Mouse (Mus musculus): Measurements from ENCODE around the gene Hs3st5. TPM values are rescaled to one million over a fixed set of nuclear protein-coding genes. Genes with fewer than 3 reads are reported as not detected.

The Hs3st5 gene
- 15.3 and 17.5 TPM in 2 replicates for polyA plus RNA-seq (2015; fragmentation: Nextera tagmentation; extraction: Ambion mirVana)

DNA sequence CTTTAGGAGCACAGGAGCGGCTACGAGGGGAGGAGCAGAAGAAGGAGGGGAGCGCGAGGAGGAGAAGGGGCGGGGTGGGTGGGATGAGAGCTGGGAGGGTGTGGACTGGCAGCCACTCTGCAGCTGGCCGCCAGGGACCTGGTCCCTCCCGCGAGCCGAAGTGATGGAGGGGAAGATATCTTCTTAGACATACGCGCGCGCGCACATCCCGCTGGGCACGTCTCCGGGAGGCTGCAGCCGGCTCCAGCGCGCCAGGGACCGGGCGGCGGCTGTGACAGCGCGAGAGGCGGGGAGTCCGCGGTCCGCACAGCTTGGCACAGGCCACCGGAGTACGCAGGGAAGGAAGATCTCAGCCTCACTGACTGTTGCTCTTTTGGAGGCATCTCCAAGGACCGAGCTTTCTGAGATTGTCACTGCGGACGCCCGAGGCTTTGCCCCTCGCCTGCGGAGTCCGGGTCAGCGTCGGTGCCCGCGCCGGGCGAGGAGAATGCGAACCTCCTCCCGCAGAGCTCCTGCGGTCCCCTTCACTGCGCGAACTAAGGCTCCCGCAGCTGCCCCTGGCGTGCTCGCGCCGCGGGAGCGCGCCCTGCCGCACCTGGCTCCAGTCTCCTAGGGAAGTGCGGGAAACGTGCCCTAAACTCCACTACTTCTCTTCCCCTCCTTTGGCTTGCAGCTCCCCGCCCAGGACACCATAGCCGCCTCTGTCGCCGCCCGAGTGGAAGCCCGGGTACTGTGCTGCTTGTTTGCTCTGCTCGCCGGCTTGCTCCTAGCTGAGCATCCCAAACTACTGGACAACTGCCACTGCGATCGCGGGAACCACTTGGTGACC, at the start of gene Hs3st5:
Gene Hs3st5 (plus strand): TSS at position 88 of the 829 bp plus-strand sequence.
- peak; percentile 93 for ATAC-seq
- peak within 1 kb of the TSS; percentile 74 for H3K27ac ChIP-seq
- WGBS, result under 1% methylated on average over 68 of the region's 71 CpGs

DNA sequence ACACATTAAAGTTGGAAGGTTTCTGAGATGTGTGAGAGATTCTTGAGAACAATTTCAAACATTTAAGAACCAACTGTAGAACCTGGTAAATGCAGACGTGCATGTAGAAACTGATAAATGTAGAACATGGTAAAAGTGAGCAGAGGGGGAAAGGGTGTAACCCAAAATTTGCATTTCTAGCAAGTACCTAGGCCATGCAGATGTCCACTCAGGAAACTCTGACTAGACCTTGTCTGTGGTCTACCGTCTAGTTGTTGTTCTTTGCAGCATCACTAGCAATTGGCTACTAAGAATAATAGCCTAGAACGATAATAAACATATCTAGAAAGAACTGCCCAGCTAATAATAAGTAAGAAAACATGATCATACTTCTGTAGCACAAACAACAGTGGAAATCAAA, 38.0 kb upstream of the Hs3st5 start:
- Histone ChIP-seq H3K27ac (no peak overlapping the region), H3K4me1 (replicated peaks) (no peaks in the 10 kb centered on the region), H3K27me3 (no peaks in the 10 kb centered on the region), H3K4me2 (replicated peaks) (no peak overlapping the region), H3K9me3 (no peaks in the 10 kb centered on the region), H3K9ac (replicated peaks) (no peak overlapping the region), H3K36me3 (no peaks in the 10 kb centered on the region), H3K4me3 (replicated peaks) (no peak overlapping the region)
- WGBS, result 96% methylated on average over 3 of the region's 3 CpGs
- ATAC-seq, result no peak

More for the DNA sequence above, at the start of gene Hs3st5:
- H3K27me3 ChIP-seq, result peaks cover 20% of the 10 kb centered on the region
- peak within 1 kb of the TSS; percentile 97 for H3K4me2 ChIP-seq (replicated peaks)
- H3K4me3 ChIP-seq (replicated peaks), result peak within 1 kb of the TSS; percentile 81
- no peaks in the 10 kb centered on the region for H3K9me3 ChIP-seq
- peaks cover 16% of the 10 kb centered on the region for H3K4me1 ChIP-seq (replicated peaks)
- H3K36me3 ChIP-seq, result no peaks in the 10 kb centered on the region
- peak within 1 kb of the TSS; percentile 80 for H3K9ac ChIP-seq (replicated peaks)

DNA sequence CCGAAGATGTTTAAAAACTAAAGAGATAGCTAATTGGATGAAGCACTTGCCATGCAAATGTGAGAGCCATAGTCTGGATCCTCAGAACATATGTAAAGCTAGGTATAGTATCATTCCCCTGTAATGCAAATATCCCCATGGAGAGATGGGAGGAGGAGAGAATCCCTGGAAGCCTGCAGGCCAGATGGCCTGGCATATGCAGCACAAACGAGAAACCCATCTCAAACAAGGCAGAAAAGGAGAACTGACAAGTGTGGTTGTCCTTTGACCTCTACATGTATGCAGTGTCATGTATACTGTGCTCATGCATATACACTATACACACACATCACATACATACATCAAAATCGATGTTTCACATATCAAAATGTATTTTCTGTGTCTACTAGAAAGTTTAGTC, 35.5 kb upstream of the Hs3st5 start:
- H3K9me3 ChIP-seq, result no peaks in the 10 kb centered on the region
- no peak overlapping the region for H3K27ac ChIP-seq
- H3K9ac ChIP-seq (replicated peaks), result no peak overlapping the region
- no peak overlapping the region for H3K4me3 ChIP-seq (replicated peaks)
- H3K36me3 ChIP-seq, result no peaks in the 10 kb centered on the region
- WGBS, result 71% methylated on average over 3 of the region's 3 CpGs
- H3K27me3 ChIP-seq, result no peaks in the 10 kb centered on the region
- no peak for ATAC-seq
- H3K4me1 ChIP-seq (replicated peaks), result no peaks in the 10 kb centered on the region
- H3K4me2 ChIP-seq (replicated peaks), result no peak overlapping the region

DNA sequence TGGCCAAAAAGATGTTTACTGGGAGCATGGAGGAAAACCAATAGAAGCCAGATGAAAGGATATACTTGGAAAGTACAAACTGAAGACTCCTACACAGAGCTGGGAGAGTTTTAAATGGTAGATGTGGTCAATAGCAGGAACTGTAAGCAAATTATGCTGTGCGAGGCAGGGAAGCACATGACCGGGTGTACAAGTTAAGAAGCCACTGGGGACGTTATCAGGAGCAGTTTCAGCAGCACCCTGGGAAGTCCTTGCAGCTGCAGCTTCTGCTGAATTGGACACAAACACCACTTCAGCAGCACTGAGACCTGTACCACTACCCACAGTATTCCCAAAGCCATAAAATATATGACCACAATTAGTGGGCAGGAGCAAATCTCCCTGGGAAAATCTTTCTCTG, 31.8 kb upstream of the Hs3st5 start:
- no peaks in the 10 kb centered on the region for H3K4me1 ChIP-seq (replicated peaks)
- H3K27me3 ChIP-seq, result no peaks in the 10 kb centered on the region
- 81% methylated on average over 3 of the region's 3 CpGs for WGBS
- no peaks in the 10 kb centered on the region for H3K36me3 ChIP-seq
- no peaks in the 10 kb centered on the region for H3K9me3 ChIP-seq
- H3K4me3 ChIP-seq (replicated peaks), result no peak overlapping the region
- no peak overlapping the region for H3K4me2 ChIP-seq (replicated peaks)
- no peak overlapping the region for H3K9ac ChIP-seq (replicated peaks)
- no peak for ATAC-seq
- H3K27ac ChIP-seq, result no peak overlapping the region

DNA sequence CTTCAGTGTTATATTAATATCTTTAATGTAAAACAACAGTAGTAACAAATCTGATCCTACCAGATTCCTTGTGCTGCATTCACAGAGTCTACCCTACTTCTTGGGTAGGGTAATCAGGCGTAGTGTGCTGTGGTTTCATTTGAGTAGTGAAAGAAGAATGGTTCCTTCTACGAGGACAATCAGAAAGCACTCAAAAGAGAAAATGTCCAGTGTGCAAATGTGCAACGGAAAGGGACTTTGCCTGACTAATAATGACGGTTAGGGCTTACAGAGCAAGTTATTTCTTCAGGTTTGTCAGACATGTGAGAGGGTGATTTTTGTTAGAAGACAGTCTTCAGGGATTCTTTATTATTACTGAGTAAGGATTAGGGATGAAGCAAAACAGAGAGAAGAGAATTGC, 29.1 kb upstream of the Hs3st5 start:
- no peak for ATAC-seq
- Histone ChIP-seq H3K27ac (no peak overlapping the region), H3K36me3 (no peaks in the 10 kb centered on the region), H3K27me3 (no peaks in the 10 kb centered on the region), H3K9ac (replicated peaks) (no peak overlapping the region), H3K4me1 (replicated peaks) (no peaks in the 10 kb centered on the region), H3K9me3 (no peaks in the 10 kb centered on the region), H3K4me3 (replicated peaks) (no peak overlapping the region), H3K4me2 (replicated peaks) (no peak overlapping the region)
- WGBS, result 85% methylated on average over 4 of the region's 4 CpGs

DNA sequence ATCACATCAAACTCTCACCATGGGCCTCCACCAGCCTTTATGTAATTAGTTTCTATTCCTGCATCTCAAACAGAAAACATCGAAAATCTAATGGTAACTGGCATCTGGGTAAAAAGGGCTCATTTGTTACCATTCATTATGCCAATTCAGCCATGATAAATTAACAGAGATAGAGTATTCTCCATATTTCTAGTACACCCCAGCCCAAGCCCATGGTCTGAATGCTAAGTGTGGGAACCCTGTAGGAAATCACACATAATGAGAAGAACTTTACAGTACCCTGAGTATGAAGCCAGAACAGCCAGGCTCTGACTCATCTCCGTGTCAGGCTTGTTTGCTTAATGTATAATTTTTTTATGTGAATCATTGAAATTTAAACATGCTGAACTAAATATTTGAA, 23.3 kb upstream of the Hs3st5 start:
- 0 out of 2 replicates have a peak, but pooled peaks have one; percentile 27 for ATAC-seq
- H3K27me3 ChIP-seq, result no peaks in the 10 kb centered on the region
- 61% methylated on average over 2 of the region's 2 CpGs for WGBS

DNA sequence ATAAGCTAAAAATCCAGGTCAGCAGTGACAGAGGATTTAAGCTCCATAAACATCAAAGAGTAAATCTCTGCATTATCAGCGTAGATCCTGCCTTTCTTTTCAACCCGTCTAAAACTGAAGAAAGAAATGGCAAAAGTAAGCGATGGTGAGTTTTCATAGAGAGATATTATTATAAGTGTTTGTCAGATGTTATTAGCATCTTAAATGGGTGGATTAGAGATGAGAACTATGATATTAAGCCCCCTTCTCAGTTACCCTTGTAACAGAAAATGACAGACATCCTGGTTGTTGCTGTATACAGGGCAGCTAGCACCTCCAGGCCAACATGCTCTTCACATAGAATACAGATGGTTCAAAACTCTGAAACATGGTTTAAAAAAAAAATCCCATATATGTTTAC, 22.6 kb upstream of the Hs3st5 start:
- Histone ChIP-seq H3K4me2 (replicated peaks) (no peak overlapping the region), H3K4me3 (replicated peaks) (no peak overlapping the region), H3K9ac (replicated peaks) (no peak overlapping the region), H3K27ac (no peak overlapping the region), H3K9me3 (no peaks in the 10 kb centered on the region), H3K4me1 (replicated peaks) (0 out of 2 replicates have a peak, but pooled peaks cover 4% of the 10 kb centered on the region), H3K27me3 (no peaks in the 10 kb centered on the region), H3K36me3 (no peaks in the 10 kb centered on the region)
- whole genome bisulfite sequencing, result 45% methylated on average over 3 of the region's 3 CpGs
- no peak for ATAC-seq

More for the DNA sequence above, 23.3 kb upstream of the Hs3st5 start:
- H3K36me3 ChIP-seq, result no peaks in the 10 kb centered on the region
- no peak overlapping the region for H3K27ac ChIP-seq
- 0 out of 2 replicates have a peak, but pooled peaks cover 4% of the 10 kb centered on the region for H3K4me1 ChIP-seq (replicated peaks)
- H3K4me3 ChIP-seq (replicated peaks), result no peak overlapping the region
- H3K9ac ChIP-seq (replicated peaks), result no peak overlapping the region
- H3K4me2 ChIP-seq (replicated peaks), result no peak overlapping the region
- no peaks in the 10 kb centered on the region for H3K9me3 ChIP-seq

DNA sequence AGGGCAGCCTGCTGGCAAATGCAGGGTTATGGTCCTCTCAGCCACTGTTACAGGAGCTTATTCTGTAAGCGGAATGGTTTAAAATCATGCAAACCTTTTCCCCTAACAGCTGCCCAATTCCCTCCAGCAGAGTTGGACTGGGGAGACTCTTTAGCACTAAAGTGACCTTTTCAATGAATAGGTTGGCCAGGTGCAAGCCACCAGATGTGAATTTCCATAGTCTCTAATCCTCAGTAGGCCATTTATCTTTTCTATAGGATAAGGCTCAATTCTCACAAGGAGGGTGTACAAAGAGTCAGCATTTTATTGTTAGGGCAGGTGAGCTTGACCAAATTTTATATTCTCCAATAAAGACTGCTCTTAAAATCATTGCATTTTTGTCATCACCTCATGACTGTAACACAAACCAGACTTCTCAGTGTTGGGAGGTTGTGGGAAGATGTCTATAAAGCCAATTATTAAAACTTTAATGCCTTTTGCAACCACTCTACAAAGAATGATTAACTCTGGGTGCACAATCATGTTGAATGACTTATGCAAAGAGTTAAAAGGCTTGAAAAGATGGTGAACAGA, 21.8 kb upstream of the Hs3st5 start:
- Histone ChIP-seq H3K9ac (replicated peaks) (no peak overlapping the region), H3K27ac (no peak overlapping the region), H3K4me1 (replicated peaks) (0 out of 2 replicates have a peak, but pooled peaks cover 4% of the 10 kb centered on the region), H3K4me3 (replicated peaks) (no peak overlapping the region), H3K4me2 (replicated peaks) (no peak overlapping the region), H3K36me3 (no peaks in the 10 kb centered on the region), H3K27me3 (no peaks in the 10 kb centered on the region), H3K9me3 (no peaks in the 10 kb centered on the region)
- 69% methylated on average over 1 of the region's 1 CpGs for WGBS
- no peak for ATAC-seq

DNA sequence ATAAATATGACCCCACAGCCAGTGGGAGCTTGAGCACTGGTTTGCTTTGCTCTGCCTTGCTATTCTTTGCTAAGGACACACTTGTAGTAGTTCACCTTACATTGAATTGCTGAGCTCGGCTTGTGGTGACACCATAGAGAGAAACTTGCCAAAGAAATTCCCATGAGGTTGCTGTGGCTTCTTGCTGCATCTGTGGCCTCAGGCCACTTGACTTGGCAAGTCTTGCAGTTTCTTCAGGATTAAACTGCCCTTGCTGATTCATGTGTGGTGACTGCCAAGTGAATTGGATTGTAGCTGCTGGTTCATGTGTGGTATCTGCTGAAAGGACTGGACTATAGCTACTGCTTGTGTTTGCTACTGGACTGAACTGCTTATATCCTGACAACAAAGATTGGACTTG, 13.0 kb upstream of the Hs3st5 start:
- no peaks in the 10 kb centered on the region for H3K9me3 ChIP-seq
- H3K9ac ChIP-seq (replicated peaks), result no peak overlapping the region
- no peak overlapping the region for H3K4me2 ChIP-seq (replicated peaks)
- no peak overlapping the region for H3K4me3 ChIP-seq (replicated peaks)
- ATAC-seq, result no peak
- no peaks in the 10 kb centered on the region for H3K4me1 ChIP-seq (replicated peaks)
- no peaks in the 10 kb centered on the region for H3K27me3 ChIP-seq
- 84% methylated on average over 1 of the region's 1 CpGs for WGBS
- H3K27ac ChIP-seq, result no peak overlapping the region
- no peaks in the 10 kb centered on the region for H3K36me3 ChIP-seq

DNA sequence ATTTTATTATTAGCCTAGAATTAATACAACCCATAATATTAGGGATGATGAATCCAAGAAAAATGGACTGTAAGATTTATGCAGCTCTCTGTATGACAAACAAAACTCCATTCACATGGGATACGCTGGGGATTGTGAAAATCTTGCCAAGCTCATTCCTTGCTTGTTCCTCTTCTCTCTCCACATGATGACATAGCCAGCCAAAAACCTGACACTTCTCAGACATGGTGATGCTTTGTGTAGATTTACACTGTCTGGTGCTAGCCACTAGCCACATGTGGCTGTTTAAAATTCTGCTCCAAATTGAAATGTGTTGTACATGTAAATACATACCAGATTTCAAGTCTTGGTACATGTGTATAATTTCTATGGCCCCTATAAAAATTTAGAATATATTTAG, 6.9 kb upstream of the Hs3st5 start:
- H3K9me3 ChIP-seq, result no peaks in the 10 kb centered on the region
- peaks cover 2% of the 10 kb centered on the region; the same call in 1 of the 2 replicates for H3K27me3 ChIP-seq
- no peak for ATAC-seq
- no peak overlapping the region for H3K4me2 ChIP-seq (replicated peaks)
- H3K27ac ChIP-seq, result no peak overlapping the region
- H3K4me1 ChIP-seq (replicated peaks), result no peaks in the 10 kb centered on the region
- H3K4me3 ChIP-seq (replicated peaks), result no peak overlapping the region
- WGBS, result 81% methylated on average over 1 of the region's 1 CpGs
- H3K9ac ChIP-seq (replicated peaks), result no peak overlapping the region
- H3K36me3 ChIP-seq, result no peaks in the 10 kb centered on the region

DNA sequence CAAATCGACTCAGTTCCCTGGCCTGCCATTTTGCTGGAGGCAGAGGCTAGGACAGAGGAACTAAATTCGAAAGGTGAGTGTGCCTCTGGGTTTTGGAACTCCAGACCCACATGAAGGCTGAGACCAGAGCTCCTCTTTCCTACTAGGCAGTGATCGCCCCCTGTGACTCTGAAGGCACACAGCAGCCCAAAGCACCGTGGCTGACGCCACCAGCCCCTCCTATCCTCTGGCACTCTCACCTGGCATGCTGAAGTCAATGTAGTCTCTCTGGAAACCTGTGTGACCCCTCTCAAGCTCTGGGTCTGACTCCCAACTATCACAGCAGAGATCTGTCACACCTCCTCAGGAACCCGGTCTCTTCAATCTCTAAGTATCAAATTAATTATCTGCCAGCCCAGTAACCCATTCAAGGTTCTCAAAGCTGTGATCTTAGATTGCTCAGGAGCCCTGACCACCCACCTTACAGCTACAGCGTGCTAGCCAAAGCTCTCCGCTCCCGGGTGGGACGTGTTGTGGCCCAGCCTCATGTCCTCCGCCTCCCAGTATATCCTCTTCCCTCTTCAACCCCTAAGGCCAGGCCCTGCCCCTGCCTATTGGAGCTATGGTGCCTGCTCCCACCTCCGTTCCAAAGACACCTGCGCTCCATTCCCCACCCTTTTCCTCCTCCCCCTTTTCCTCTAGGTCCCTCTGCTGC, 434 bp upstream of the Hs3st5 start:
- Histone ChIP-seq H3K27ac (peak overlapping the region; percentile 74), H3K9me3 (no peaks in the 10 kb centered on the region), H3K36me3 (no peaks in the 10 kb centered on the region), H3K4me2 (replicated peaks) (peak overlapping the region; percentile 97), H3K4me3 (replicated peaks) (peak overlapping the region; percentile 81), H3K9ac (replicated peaks) (peak overlapping the region; percentile 80), H3K27me3 (peaks cover 20% of the 10 kb centered on the region), H3K4me1 (replicated peaks) (peaks cover 16% of the 10 kb centered on the region)
- 9% methylated on average over 13 of the region's 13 CpGs for WGBS
- ATAC-seq, result peak; percentile 84

DNA sequence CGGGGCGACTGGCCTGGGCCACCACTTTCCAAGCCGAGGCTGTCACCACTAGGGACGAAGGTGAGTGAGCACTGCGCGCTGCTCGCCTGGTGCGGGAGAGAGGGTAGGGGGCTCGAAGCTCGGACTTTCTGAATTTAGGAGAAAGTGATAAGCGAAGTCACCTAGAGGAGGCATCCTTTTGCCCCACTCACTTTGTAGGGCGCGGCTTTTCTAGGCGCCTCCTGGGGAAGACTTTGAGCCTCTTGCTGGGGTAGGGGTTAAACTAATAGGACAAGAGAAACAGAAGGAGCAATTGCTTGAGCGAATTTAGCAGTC, 899 bp downstream of the Hs3st5 start:
- Histone ChIP-seq H3K4me3 (replicated peaks) (peak overlapping the region; percentile 81), H3K4me1 (replicated peaks) (peaks cover 16% of the 10 kb centered on the region), H3K4me2 (replicated peaks) (peak overlapping the region; percentile 97), H3K9ac (replicated peaks) (peak overlapping the region; percentile 80), H3K27ac (peak overlapping the region; percentile 74; the same call in 1 of the 2 replicates), H3K27me3 (peaks cover 20% of the 10 kb centered on the region), H3K36me3 (no peaks in the 10 kb centered on the region), H3K9me3 (no peaks in the 10 kb centered on the region)
- ATAC-seq, result no peak
- WGBS, result under 1% methylated on average over 15 of the region's 15 CpGs
